Mouse (Mus musculus): ENCODE data around the gene Mrpl50.
"Not testable (repeated sequence)": the region's sequence is repeated elsewhere in the genome, so short reads cannot be mapped to it uniquely, and the experiment has no call there.

Mrpl50 gene

GRCm38 (mm10) chr4:49521346-49521745 lies 453 bp upstream of the Mrpl50 start:
- Histone ChIP-seq H3K4me1 (replicated peaks; ENCODE audit: low read depth, low read length) (peaks cover 37% of the 10 kb centered on the region), H3K27me3 (ENCODE audit: insufficient read depth, low read length) (no peaks in the 10 kb centered on the region), H3K9me3 (ENCODE audit: low read length) (no peaks in the 10 kb centered on the region), H3K4me3 (replicated peaks; ENCODE audit: low read length) (peak overlapping the region; percentile 89), H3K36me3 (ENCODE audit: insufficient read depth, low read length) (peaks cover 19% of the 10 kb centered on the region)
- TF ChIP-seq POU5F1 (IDR thresholded peaks at IDR 0.05; ENCODE audit: borderline replicate concordance, low read length) = no peak
- TF ChIP-seq CTCF (conservative IDR thresholded peaks at IDR 0.05; ENCODE audit: low read length) = no peak
- TF ChIP-seq NANOG (IDR thresholded peaks at IDR 0.05; ENCODE audit: borderline replicate concordance, low read length) = no peak

- Histone ChIP-seq H3K27me3 (ENCODE audit: insufficient read depth, low read length) (no peaks in the 10 kb centered on the region), H3K4me3 (replicated peaks; ENCODE audit: low read length) (peak overlapping the region; percentile 89), H3K9me3 (ENCODE audit: low read length) (no peaks in the 10 kb centered on the region), H3K4me1 (replicated peaks; ENCODE audit: low read depth, low read length) (peaks cover 47% of the 10 kb centered on the region), H3K36me3 (ENCODE audit: insufficient read depth, low read length) (peaks cover 26% of the 10 kb centered on the region)
- no peak for TF ChIP-seq POU5F1 (IDR thresholded peaks at IDR 0.05; ENCODE audit: borderline replicate concordance, low read length)
- no peak; the same call in none of the 2 replicates for TF ChIP-seq CTCF (conservative IDR thresholded peaks at IDR 0.05; ENCODE audit: low read length)
- no peak for TF ChIP-seq NANOG (IDR thresholded peaks at IDR 0.05; ENCODE audit: borderline replicate concordance, low read length)
Observed at GRCm38 (mm10) chr4:49519476-49519875, 1.4 kb downstream of the Mrpl50 start.

- no peak for TF ChIP-seq POU5F1 (IDR thresholded peaks at IDR 0.05; ENCODE audit: borderline replicate concordance, low read length)
- no peak for TF ChIP-seq CTCF (conservative IDR thresholded peaks at IDR 0.05; ENCODE audit: low read length)
- no peak for TF ChIP-seq NANOG (IDR thresholded peaks at IDR 0.05; ENCODE audit: borderline replicate concordance, low read length)
- H3K9me3 ChIP-seq (ENCODE audit: low read length) = no peaks in the 10 kb centered on the region
- H3K4me1 ChIP-seq (replicated peaks; ENCODE audit: low read depth, low read length) = peaks cover 36% of the 10 kb centered on the region
- no peak overlapping the region for H3K4me3 ChIP-seq (replicated peaks; ENCODE audit: low read length)
- H3K36me3 ChIP-seq (ENCODE audit: insufficient read depth, low read length) = peaks cover 55% of the 10 kb centered on the region
- no peaks in the 10 kb centered on the region for H3K27me3 ChIP-seq (ENCODE audit: insufficient read depth, low read length)
Observed at GRCm38 (mm10) chr4:49514441-49514840, 6.5 kb downstream of the Mrpl50 start.

- H3K4me1 ChIP-seq (replicated peaks; ENCODE audit: low read depth, low read length) = peaks cover 20% of the 10 kb centered on the region
- H3K4me3 ChIP-seq (replicated peaks; ENCODE audit: low read length) = no peak overlapping the region
- no peaks in the 10 kb centered on the region for H3K27me3 ChIP-seq (ENCODE audit: insufficient read depth, low read length)
- peaks cover 47% of the 10 kb centered on the region for H3K36me3 ChIP-seq (ENCODE audit: insufficient read depth, low read length)
- H3K9me3 ChIP-seq (ENCODE audit: low read length) = no peaks in the 10 kb centered on the region
- TF ChIP-seq NANOG (IDR thresholded peaks at IDR 0.05; ENCODE audit: borderline replicate concordance, low read length) (no peak), POU5F1 (IDR thresholded peaks at IDR 0.05; ENCODE audit: borderline replicate concordance, low read length) (no peak), CTCF (conservative IDR thresholded peaks at IDR 0.05; ENCODE audit: low read length) (no peak)
Observed at GRCm38 (mm10) chr4:49512636-49513035, 8.3 kb downstream of the Mrpl50 start.

GRCm38 (mm10) chr4:49510236-49510835 lies 10.6 kb downstream of the Mrpl50 start:
- H3K4me3 ChIP-seq (replicated peaks; ENCODE audit: low read length); H3K4me1 ChIP-seq (replicated peaks; ENCODE audit: low read depth, low read length); H3K27me3 ChIP-seq (ENCODE audit: insufficient read depth, low read length); H3K9me3 ChIP-seq (ENCODE audit: low read length): not testable (repeated sequence)
- H3K36me3 ChIP-seq (ENCODE audit: insufficient read depth, low read length) = peaks cover 38% of the 10 kb centered on the region

GRCm38 (mm10) chr4:49509183-49509582 lies 11.7 kb downstream of the Mrpl50 start:
- no peaks in the 10 kb centered on the region for H3K9me3 ChIP-seq (ENCODE audit: low read length)
- H3K4me3 ChIP-seq (replicated peaks; ENCODE audit: low read length) = no peak overlapping the region
- H3K36me3 ChIP-seq (ENCODE audit: insufficient read depth, low read length) = peaks cover 28% of the 10 kb centered on the region
- H3K4me1 ChIP-seq (replicated peaks; ENCODE audit: low read depth, low read length) = no peaks in the 10 kb centered on the region
- TF ChIP-seq NANOG (IDR thresholded peaks at IDR 0.05; ENCODE audit: borderline replicate concordance, low read length) (no peak), CTCF (conservative IDR thresholded peaks at IDR 0.05; ENCODE audit: low read length) (no peak), POU5F1 (IDR thresholded peaks at IDR 0.05; ENCODE audit: borderline replicate concordance, low read length) (no peak)
- H3K27me3 ChIP-seq (ENCODE audit: insufficient read depth, low read length) = no peaks in the 10 kb centered on the region

- H3K4me3 ChIP-seq (replicated peaks; ENCODE audit: low read length) = no peak within 1 kb of the TSS
- no peaks in the 10 kb centered on the region for H3K27me3 ChIP-seq (ENCODE audit: insufficient read depth, low read length)
- peaks cover 2% of the 10 kb centered on the region for H3K36me3 ChIP-seq (ENCODE audit: insufficient read depth, low read length)
- H3K4me1 ChIP-seq (replicated peaks; ENCODE audit: low read depth, low read length) = no peaks in the 10 kb centered on the region
- no peaks in the 10 kb centered on the region for H3K9me3 ChIP-seq (ENCODE audit: low read length)
- no peak for TF ChIP-seq NANOG (IDR thresholded peaks at IDR 0.05; ENCODE audit: borderline replicate concordance, low read length)
- TF ChIP-seq CTCF (conservative IDR thresholded peaks at IDR 0.05; ENCODE audit: low read length) = no peak
- TF ChIP-seq POU5F1 (IDR thresholded peaks at IDR 0.05; ENCODE audit: borderline replicate concordance, low read length) = no peak
Observed at GRCm38 (mm10) chr4:49506386-49506785, 14.5 kb downstream of the Mrpl50 start, which contains the start of gene Baat. TSS of gene Baat (minus strand) at chr4:49506557.

GRCm38 (mm10) chr4:49503563-49503962 lies 17.3 kb downstream of the Mrpl50 start:
- Histone ChIP-seq H3K4me3 (replicated peaks; ENCODE audit: low read length) (no peak overlapping the region), H3K27me3 (ENCODE audit: insufficient read depth, low read length) (no peaks in the 10 kb centered on the region), H3K9me3 (ENCODE audit: low read length) (no peaks in the 10 kb centered on the region), H3K4me1 (replicated peaks; ENCODE audit: low read depth, low read length) (no peaks in the 10 kb centered on the region), H3K36me3 (ENCODE audit: insufficient read depth, low read length) (no peaks in the 10 kb centered on the region)
- TF ChIP-seq POU5F1 (IDR thresholded peaks at IDR 0.05; ENCODE audit: borderline replicate concordance, low read length) (no peak), NANOG (IDR thresholded peaks at IDR 0.05; ENCODE audit: borderline replicate concordance, low read length) (no peak), CTCF (conservative IDR thresholded peaks at IDR 0.05; ENCODE audit: low read length) (no peak)

GRCm38 (mm10) chr4:49485934-49486650 lies 34.8 kb downstream of the Mrpl50 start:
- H3K9me3 ChIP-seq (ENCODE audit: low read length); H3K36me3 ChIP-seq (ENCODE audit: insufficient read depth, low read length); H3K4me3 ChIP-seq (replicated peaks; ENCODE audit: low read length); H3K27me3 ChIP-seq (ENCODE audit: insufficient read depth, low read length); H3K4me1 ChIP-seq (replicated peaks; ENCODE audit: low read depth, low read length): not testable (repeated sequence)

Measured in E14TG2a.4 (cell line).